Mouse (Mus musculus) CH12.LX (cell line): Measurements from ENCODE around the gene Rab43. TPM values are rescaled to one million over a fixed set of nuclear protein-coding genes. Genes with fewer than 3 reads are reported as not detected.
A peak's percentile ranks its signal among the peaks of the same experiment; 100 is the strongest.

Experiments used
- DNase-seq: peaks from one replicate; pipeline ENCODE4 v3.0.0-alpha.2; 2013; ENCODE audit errors: extremely low read depth
- H3K27ac ChIP-seq: 2 replicates; pipeline ENCODE4 v1.5.1; 2012; ENCODE audit warnings: low read depth, mild to moderate bottlenecking, control low read depth, moderate library complexity; ENCODE audit not compliant: insufficient read depth
- H3K27me3 ChIP-seq: replicated peaks from 2 replicates; pipeline ENCODE3; 2012; ENCODE audit warnings: inconsistent platforms
- H3K36me3 ChIP-seq, 2 experiments: replicated peaks in 1 of 2; 2 replicates each; pipeline versions ENCODE3 to v1.6.1; 2012; ENCODE audit warnings: inconsistent platforms in 1 of 2, low read length in 1 of 2, mild to moderate bottlenecking in 1 of 2, mixed read lengths in 1 of 2, moderate library complexity in 1 of 2; ENCODE audit not compliant: control insufficient read depth in 1 of 2, insufficient read depth in 1 of 2
- H3K4me1 ChIP-seq, 2 experiments: 2 replicates each; pipeline ENCODE4 v1.6.1; 2012; ENCODE audit warnings: inconsistent platforms in 1 of 2, moderate library complexity in 1 of 2; ENCODE audit not compliant: insufficient read depth in 2 of 2, control insufficient read depth in 1 of 2
- H3K4me2 ChIP-seq: 2 replicates; pipeline ENCODE4 v1.6.1; 2012; ENCODE audit warnings: low read depth, mild to moderate bottlenecking, control low read depth; ENCODE audit not compliant: poor library complexity, insufficient read depth, severe bottlenecking
- H3K4me3 ChIP-seq, 3 experiments: fragments of 150-350 bp in 1 of 3; sonication (generic) in 1 of 3; replicated peaks in 1 of 3; 2 replicates each; pipeline versions ENCODE3 to v1.5.1; 2011 to 2012; ENCODE audit warnings: low read depth in 2 of 3, low read length in 2 of 3, mild to moderate bottlenecking in 2 of 3, moderate library complexity in 2 of 3, control low read depth in 1 of 3, improper control_type of control experiment in 1 of 3, inconsistent platforms in 1 of 3, mixed read lengths in 1 of 3; ENCODE audit not compliant: poor library complexity in 1 of 3
- H3K79me2 ChIP-seq: replicated peaks from 2 replicates; pipeline ENCODE4 v1.6.1; 2012; ENCODE audit warnings: mild to moderate bottlenecking, moderate library complexity; ENCODE audit not compliant: control insufficient read depth, poor library complexity, insufficient read depth, severe bottlenecking; ENCODE audit errors: extremely low read depth
- H3K9ac ChIP-seq: 2 replicates; pipeline ENCODE4 v1.6.1; 2012; ENCODE audit warnings: low read depth, mild to moderate bottlenecking, control low read depth, moderate library complexity; ENCODE audit not compliant: insufficient read depth
- H3K9me3 ChIP-seq: replicated peaks from 2 replicates; pipeline ENCODE3; 2012; ENCODE audit warnings: low read length, inconsistent platforms, mixed read lengths
- BHLHE40 ChIP-seq: IDR thresholded peaks from 2 replicates; pipeline ENCODE4 v1.6.1; 2011; ENCODE audit warnings: mild to moderate bottlenecking, low read depth, low read length, improper control_type of control experiment
- CHD1 ChIP-seq: IDR thresholded peaks from 2 replicates; pipeline ENCODE4 v1.6.1; 2012; ENCODE audit warnings: low read depth, low read length, improper control_type of control experiment, inconsistent platforms
- CTCF ChIP-seq, 2 experiments: IDR thresholded peaks in 1 of 2; conservative IDR thresholded peaks in 1 of 2; 2 replicates each; pipeline ENCODE4 v1.5.1; 2011 to 2012; ENCODE audit warnings: low read depth in 2 of 2, low read length in 2 of 2, improper control_type of control experiment in 1 of 2, inconsistent platforms in 1 of 2, mild to moderate bottlenecking in 1 of 2, moderate library complexity in 1 of 2
- E2F4 ChIP-seq: IDR thresholded peaks from 2 replicates; pipeline ENCODE4 v1.6.1; 2011; ENCODE audit warnings: low read depth, low read length, improper control_type of control experiment; ENCODE audit not compliant: insufficient replicate concordance
- ELF1 ChIP-seq: IDR thresholded peaks from 2 replicates; pipeline ENCODE4 v1.6.1; 2014; ENCODE audit warnings: low read depth, mild to moderate bottlenecking, inconsistent platforms, low read length, improper control_type of control experiment
- EP300 ChIP-seq: IDR thresholded peaks from 2 replicates; pipeline ENCODE4 v1.6.1; 2011; ENCODE audit warnings: low read length, improper control_type of control experiment
- ETS1 ChIP-seq: conservative IDR thresholded peaks from 2 replicates; pipeline ENCODE4 v1.6.1; 2012; ENCODE audit warnings: low read depth, mild to moderate bottlenecking, inconsistent platforms, low read length, improper control_type of control experiment, moderate library complexity
- HCFC1 ChIP-seq: IDR thresholded peaks from 2 replicates; pipeline ENCODE4 v1.6.1; 2012; ENCODE audit warnings: low read depth, mild to moderate bottlenecking, inconsistent platforms, low read length, improper control_type of control experiment
- IRF4 ChIP-seq: IDR thresholded peaks from 2 replicates; pipeline ENCODE4 v1.6.1; 2014; ENCODE audit warnings: low read depth, mild to moderate bottlenecking, inconsistent platforms, low read length, improper control_type of control experiment
- KAT2A ChIP-seq: IDR thresholded peaks from 2 replicates; pipeline ENCODE4 v1.6.1; 2012; ENCODE audit warnings: low read length, improper control_type of control experiment, inconsistent platforms; ENCODE audit not compliant: insufficient replicate concordance
- MAFK ChIP-seq: IDR thresholded peaks from 2 replicates; pipeline ENCODE4 v1.6.1; 2011; ENCODE audit warnings: low read length, improper control_type of control experiment; ENCODE audit not compliant: insufficient replicate concordance
- MAZ ChIP-seq: IDR thresholded peaks from 2 replicates; pipeline ENCODE4 v1.6.1; 2012; ENCODE audit warnings: low read depth, mild to moderate bottlenecking, inconsistent platforms, low read length, improper control_type of control experiment, moderate library complexity
- MEF2A ChIP-seq: IDR thresholded peaks from 2 replicates; pipeline ENCODE4 v1.6.1; 2014; ENCODE audit warnings: low read depth, mild to moderate bottlenecking, inconsistent platforms, low read length, improper control_type of control experiment, borderline replicate concordance
- MXI1 ChIP-seq: IDR thresholded peaks from 2 replicates; pipeline ENCODE4 v1.6.1; 2011; ENCODE audit warnings: mild to moderate bottlenecking, low read depth, low read length, improper control_type of control experiment
- NELFE ChIP-seq: IDR thresholded peaks from 2 replicates; pipeline ENCODE4 v1.6.1; 2011; ENCODE audit warnings: low read depth, low read length, improper control_type of control experiment
- NRF1 ChIP-seq: IDR thresholded peaks from 2 replicates; pipeline ENCODE4 v1.6.1; 2014; ENCODE audit warnings: low read depth, mild to moderate bottlenecking, inconsistent platforms, low read length, improper control_type of control experiment, moderate library complexity
- PAX5 ChIP-seq: IDR thresholded peaks from 2 replicates; pipeline ENCODE4 v1.6.1; 2012; ENCODE audit warnings: low read length, inconsistent platforms, mixed read lengths
- POLR2A ChIP-seq: IDR thresholded peaks from 2 replicates; pipeline ENCODE4 v1.6.1; 2011; ENCODE audit warnings: low read depth, mild to moderate bottlenecking, improper control_type of control experiment, low read length
- RAD21 ChIP-seq: IDR thresholded peaks from 2 replicates; pipeline ENCODE4 v1.6.1; 2011; ENCODE audit warnings: low read depth, mild to moderate bottlenecking, low read length, improper control_type of control experiment, moderate library complexity
- RCOR1 ChIP-seq: conservative IDR thresholded peaks from 2 replicates; pipeline ENCODE4 v1.6.1; 2012; ENCODE audit warnings: low read depth, mild to moderate bottlenecking, inconsistent platforms, low read length, improper control_type of control experiment
- SIN3A ChIP-seq: IDR thresholded peaks from 2 replicates; pipeline ENCODE4 v1.6.1; 2012; ENCODE audit warnings: low read length, improper control_type of control experiment, inconsistent platforms
- SMC3 ChIP-seq: IDR thresholded peaks from 2 replicates; pipeline ENCODE4 v1.6.1; 2011; ENCODE audit warnings: low read depth, low read length, improper control_type of control experiment
- TBP ChIP-seq: conservative IDR thresholded peaks from 2 replicates; pipeline ENCODE4 v1.6.1; 2011; ENCODE audit warnings: low read depth, low read length, improper control_type of control experiment
- UBTF ChIP-seq: IDR thresholded peaks from 2 replicates; pipeline ENCODE4 v1.6.1; 2012; ENCODE audit warnings: low read depth, mild to moderate bottlenecking, inconsistent platforms, low read length, improper control_type of control experiment, moderate library complexity
- USF1 ChIP-seq: IDR thresholded peaks from 2 replicates; pipeline ENCODE4 v1.6.1; 2014; ENCODE audit warnings: low read depth, mild to moderate bottlenecking, inconsistent platforms, low read length, improper control_type of control experiment
- USF2 ChIP-seq: conservative IDR thresholded peaks from 2 replicates; pipeline ENCODE4 v1.6.1; 2011; ENCODE audit warnings: low read depth, low read length, improper control_type of control experiment
- ZC3H11A ChIP-seq: IDR thresholded peaks from 2 replicates; pipeline ENCODE4 v1.6.1; 2012; ENCODE audit warnings: low read depth, mild to moderate bottlenecking, inconsistent platforms, low read length, improper control_type of control experiment
- ZKSCAN1 ChIP-seq: IDR thresholded peaks from 2 replicates; pipeline ENCODE4 v1.6.1; 2012; ENCODE audit warnings: low read depth, inconsistent platforms, low read length, improper control_type of control experiment, borderline replicate concordance
- ZNF384 ChIP-seq: IDR thresholded peaks from 2 replicates; pipeline ENCODE4 v1.6.1; 2012; ENCODE audit warnings: low read depth, low read length, improper control_type of control experiment, inconsistent platforms
- dilution Hi-C: fragments of 300-500 bp; cut with MboI; formaldehyde crosslinking; loops from 2 replicates; pipeline ENCODE4 v1.14.3; 2020; ENCODE audit warnings: low sequenced_read_pairs; ENCODE audit not compliant: extremely low pct_unique_long_range_greater_than_20kb, extremely low pct_ligation_motif_present
- in situ Hi-C: fragments of 300-500 bp; cut with MboI; formaldehyde crosslinking; loops from 3 replicates; pipeline ENCODE4 v1.14.3; 2019; ENCODE audit warnings: low sequenced_read_pairs, low pct_ligation_motif_present, low pct_unique_long_range_greater_than_20kb, mixed read lengths
- polyA plus RNA-seq: library from polyadenylated mRNA; unstranded; fragments of >175 nt; gene quantifications from 2 replicates; pipeline ENCODE4 v1.2.1, GENCODE M21; 2012; ENCODE audit warnings: low read depth; ENCODE audit not compliant: insufficient read length
- total RNA-seq, 2 experiments: library from RNA; depleted of rRNA; stranded (reverse); fragments of 300-350 nt in 1 of 2; fragments of >200 nt in 1 of 2; gene quantifications; 2 replicates each; pipeline ENCODE4 v1.2.3; 2012 to 2014

The Rab43 gene
- total and polyA plus RNA-seq, 3 experiments, result 4.3 to 23.4 (median 10.3) TPM

GRCm38 (mm10) chr6:87812656-87813055 is 692 bp upstream of the Rab43 start:
- in situ Hi-C loops, result no loop called here
- no peak for DNase-seq
- H3K9ac ChIP-seq, result no peak overlapping the region

GRCm38 (mm10) chr6:87810713-87811669 is 973 bp downstream of the Rab43 start:
- Histone ChIP-seq H3K27ac (peak overlapping the region; percentile 93), H3K4me3 (peak overlapping the region; percentile 75 to 94 (median 78))
- in situ Hi-C loops, result no loop called here
- TF ChIP-seq HCFC1 (peak; percentile 34; the same call in 1 of the 2 replicates), BHLHE40 (peak; percentile 76), NRF1 (0 out of 2 replicates have a peak, but pooled peaks have one; percentile 4), SMC3 (no peak), MEF2A (peak; percentile 46; the same call in 1 of the 2 replicates), E2F4 (no peak), RAD21 (no peak; the same call in 1 of the 2 replicates), RCOR1 (peak; percentile 61; the same call in 1 of the 2 replicates), USF2 (no peak), MAZ (peak; percentile 43; the same call in 1 of the 2 replicates), MXI1 (peak; percentile 49), SIN3A (peak; percentile 70), ETS1 (peak; percentile 70), ELF1 (peak; percentile 82), KAT2A (0 out of 2 replicates have a peak, but pooled peaks have one; percentile 27), POLR2A (peak; percentile 46; the same call in 1 of the 2 replicates), ZC3H11A (no peak), NELFE (no peak), CHD1 (0 out of 2 replicates have a peak, but pooled peaks have one; percentile 62), IRF4 (peak; percentile 91), ZKSCAN1 (no peak), TBP (no peak), PAX5 (no peak), USF1 (no peak; the same call in 1 of the 2 replicates), EP300 (peak; percentile 53; the same call in 1 of the 2 replicates), MAFK (peak; percentile 26; the same call in 1 of the 2 replicates), ZNF384 (no peak), UBTF (peak; percentile 57), CTCF (conservative IDR thresholded peaks at IDR 0.05 in 1 of 2, IDR thresholded peaks at IDR 0.05 in 1 of 2; ENCODE audit: low read depth in 2 of 2, low read length in 2 of 2) (no peak)

More at GRCm38 (mm10) chr6:87812656-87813055, 692 bp upstream of the Rab43 start:
- Histone ChIP-seq H3K4me3 (no peak overlapping the region), H3K27me3 (no peaks in the 10 kb centered on the region), H3K4me2 (no peak overlapping the region), H3K4me1 (peaks cover 10 to 40% of the 10 kb centered on the region in 2 experiments; a peak in 3 of 4 replicates), H3K36me3 (peaks cover 26 to 57% of the 10 kb centered on the region in 2 experiments)
- dilution Hi-C loops, result no loop called here
- no peak for TF ChIP-seq TBP
- TF ChIP-seq, all 38 proteins: peak for 0
- Histone ChIP-seq H3K27ac (no peak overlapping the region), H3K9me3 (no peaks in the 10 kb centered on the region), H3K79me2 (peaks cover 24% of the 10 kb centered on the region)

More at GRCm38 (mm10) chr6:87810713-87811669, 973 bp downstream of the Rab43 start:
- dilution Hi-C loops, result no loop called here
- Histone ChIP-seq H3K79me2 (peaks cover 32% of the 10 kb centered on the region), H3K9me3 (no peaks in the 10 kb centered on the region), H3K36me3 (peaks cover 12 to 41% of the 10 kb centered on the region in 2 experiments), H3K4me1 (peaks cover 13 to 56% of the 10 kb centered on the region in 2 experiments), H3K9ac (peak overlapping the region; percentile 87), H3K27me3 (no peaks in the 10 kb centered on the region), H3K4me2 (peak overlapping the region; percentile 85)
- DNase-seq, result peak; percentile 88
